Mouse (Mus musculus): ENCODE measurements around the gene Pnldc1. TPM values are rescaled to one million over a fixed set of nuclear protein-coding genes. Genes with fewer than 3 reads are reported as not detected.
A peak's percentile ranks its signal among the peaks of the same experiment; 100 is the strongest.

Pnldc1 gene
- total and polyA plus RNA-seq, 2 experiments from 2014 or later = 0.94 to 1.8 TPM

- H3K36me3 ChIP-seq (ENCODE audit: insufficient read depth, low read length) = peaks cover 4% of the 10 kb centered on the region; the same call in 1 of the 2 replicates
- no peak overlapping the region for H3K9ac ChIP-seq (replicated peaks; ENCODE audit: low read length)
- 82% methylated on average over 5 of the region's 5 CpGs for WGBS
- H3K27me3 ChIP-seq (ENCODE audit: insufficient read depth, low read length) = no peaks in the 10 kb centered on the region
- ATAC-seq = peak; percentile 75
- no peak overlapping the region for H3K4me3 ChIP-seq (ENCODE audit: low read length)
- H3K4me1 ChIP-seq (ENCODE audit: insufficient read depth, low read length) = no peaks in the 10 kb centered on the region
- no peak for TF ChIP-seq CTCF (IDR thresholded peaks at IDR 0.05; ENCODE audit: low read depth)
- no peak for DNase-seq (ENCODE audit: low spot score)
- no peak overlapping the region; the same call in 1 of the 2 replicates for H3K27ac ChIP-seq
- H3K9me3 ChIP-seq (ENCODE audit: low read length) = no peaks in the 10 kb centered on the region
- no peak overlapping the region for H3K4me2 ChIP-seq (ENCODE audit: low read depth, low read length)
Measured at GRCm38 (mm10) chr17:12897674-12898073, 12.4 kb downstream of the Pnldc1 start.

GRCm38 (mm10) chr17:12892033-12892432 is 18.0 kb downstream of the Pnldc1 start:
- H3K9ac ChIP-seq (replicated peaks; ENCODE audit: low read length) = no peak overlapping the region
- no peaks in the 10 kb centered on the region for H3K27me3 ChIP-seq (ENCODE audit: insufficient read depth, low read length)
- H3K27ac ChIP-seq = no peak overlapping the region
- ATAC-seq = no peak
- WGBS = 94% methylated on average over 9 of the region's 9 CpGs
- H3K9me3 ChIP-seq (ENCODE audit: low read length) = no peaks in the 10 kb centered on the region
- no peak for TF ChIP-seq CTCF (IDR thresholded peaks at IDR 0.05; ENCODE audit: low read depth)
- no peaks in the 10 kb centered on the region for H3K4me1 ChIP-seq (ENCODE audit: insufficient read depth, low read length)
- no peak overlapping the region for H3K4me2 ChIP-seq (ENCODE audit: low read depth, low read length)
- no peak for DNase-seq (ENCODE audit: low spot score)
- H3K4me3 ChIP-seq (ENCODE audit: low read length) = no peak overlapping the region
- H3K36me3 ChIP-seq (ENCODE audit: insufficient read depth, low read length) = no peaks in the 10 kb centered on the region; the same call in 1 of the 2 replicates

- DNase-seq (ENCODE audit: low spot score) (no peak), ATAC-seq (no peak)
- Histone ChIP-seq H3K4me3 (ENCODE audit: low read length) (no peak overlapping the region), H3K4me1 (ENCODE audit: insufficient read depth, low read length) (no peaks in the 10 kb centered on the region), H3K27me3 (ENCODE audit: insufficient read depth, low read length) (no peaks in the 10 kb centered on the region), H3K9me3 (ENCODE audit: low read length) (no peaks in the 10 kb centered on the region), H3K36me3 (ENCODE audit: insufficient read depth, low read length) (no peaks in the 10 kb centered on the region; the same call in 1 of the 2 replicates), H3K9ac (replicated peaks; ENCODE audit: low read length) (no peak overlapping the region), H3K27ac (no peak overlapping the region), H3K4me2 (ENCODE audit: low read depth, low read length) (no peak overlapping the region)
- WGBS = 66% methylated on average over 4 of the region's 4 CpGs
- no peak for TF ChIP-seq CTCF (IDR thresholded peaks at IDR 0.05; ENCODE audit: low read depth)
Measured at GRCm38 (mm10) chr17:12891054-12891453, 19.0 kb downstream of the Pnldc1 start.

GRCm38 (mm10) chr17:12887021-12887775 is 22.8 kb downstream of the Pnldc1 start:
- 60% methylated on average over 15 of the region's 15 CpGs for WGBS
- ATAC-seq = no peak
- DNase-seq (ENCODE audit: low spot score) = peak; percentile 44
- H3K27ac ChIP-seq = no peak overlapping the region
- no peaks in the 10 kb centered on the region for H3K4me1 ChIP-seq (ENCODE audit: insufficient read depth, low read length)
- no peaks in the 10 kb centered on the region for H3K27me3 ChIP-seq (ENCODE audit: insufficient read depth, low read length)
- no peak overlapping the region for H3K4me3 ChIP-seq (ENCODE audit: low read length)
- TF ChIP-seq CTCF (IDR thresholded peaks at IDR 0.05; ENCODE audit: low read depth) = no peak
- no peak overlapping the region for H3K4me2 ChIP-seq (ENCODE audit: low read depth, low read length)
- H3K9me3 ChIP-seq (ENCODE audit: low read length) = no peaks in the 10 kb centered on the region
- no peaks in the 10 kb centered on the region for H3K36me3 ChIP-seq (ENCODE audit: insufficient read depth, low read length)
- no peak overlapping the region for H3K9ac ChIP-seq (replicated peaks; ENCODE audit: low read length)

GRCm38 (mm10) chr17:12886620-12887019 is 23.4 kb downstream of the Pnldc1 start:
- Histone ChIP-seq H3K4me1 (ENCODE audit: insufficient read depth, low read length) (no peaks in the 10 kb centered on the region), H3K4me2 (ENCODE audit: low read depth, low read length) (no peak overlapping the region), H3K4me3 (ENCODE audit: low read length) (no peak overlapping the region), H3K27ac (no peak overlapping the region), H3K9ac (replicated peaks; ENCODE audit: low read length) (no peak overlapping the region), H3K27me3 (ENCODE audit: insufficient read depth, low read length) (no peaks in the 10 kb centered on the region), H3K9me3 (ENCODE audit: low read length) (no peaks in the 10 kb centered on the region), H3K36me3 (ENCODE audit: insufficient read depth, low read length) (no peaks in the 10 kb centered on the region)
- DNase-seq (ENCODE audit: low spot score) (no peak), ATAC-seq (no peak)
- WGBS = 45% methylated on average over 6 of the region's 6 CpGs
- no peak for TF ChIP-seq CTCF (IDR thresholded peaks at IDR 0.05; ENCODE audit: low read depth)

- no peak overlapping the region for H3K4me3 ChIP-seq (ENCODE audit: low read length)
- WGBS = 75% methylated on average over 1 of the region's 1 CpGs
- ATAC-seq (no peak), DNase-seq (ENCODE audit: low spot score) (no peak)
- H3K9ac ChIP-seq (replicated peaks; ENCODE audit: low read length) = no peak overlapping the region
- H3K9me3 ChIP-seq (ENCODE audit: low read length) = no peaks in the 10 kb centered on the region
- no peak overlapping the region for H3K27ac ChIP-seq
- H3K27me3 ChIP-seq (ENCODE audit: insufficient read depth, low read length) = no peaks in the 10 kb centered on the region
- no peak for TF ChIP-seq CTCF (IDR thresholded peaks at IDR 0.05; ENCODE audit: low read depth)
- H3K36me3 ChIP-seq (ENCODE audit: insufficient read depth, low read length) = no peaks in the 10 kb centered on the region
- H3K4me1 ChIP-seq (ENCODE audit: insufficient read depth, low read length) = no peaks in the 10 kb centered on the region
- no peak overlapping the region for H3K4me2 ChIP-seq (ENCODE audit: low read depth, low read length)
Measured at GRCm38 (mm10) chr17:12881216-12881615, 28.8 kb downstream of the Pnldc1 start.

GRCm38 (mm10) chr17:12880178-12880577 is 29.9 kb downstream of the Pnldc1 start:
- DNase-seq (ENCODE audit: low spot score) (peak; percentile 93), ATAC-seq (peak; percentile 85)
- Histone ChIP-seq H3K4me1 (ENCODE audit: insufficient read depth, low read length) (no peaks in the 10 kb centered on the region), H3K36me3 (ENCODE audit: insufficient read depth, low read length) (no peaks in the 10 kb centered on the region), H3K9ac (replicated peaks; ENCODE audit: low read length) (no peak overlapping the region; the same call in 1 of the 2 replicates), H3K9me3 (ENCODE audit: low read length) (no peaks in the 10 kb centered on the region), H3K27ac (no peak overlapping the region), H3K4me2 (ENCODE audit: low read depth, low read length) (peak overlapping the region; percentile 49), H3K4me3 (ENCODE audit: low read length) (peak overlapping the region; percentile 16; the same call in 1 of the 2 replicates), H3K27me3 (ENCODE audit: insufficient read depth, low read length) (no peaks in the 10 kb centered on the region)
- peak; percentile 85 for TF ChIP-seq CTCF (IDR thresholded peaks at IDR 0.05; ENCODE audit: low read depth)
- 4% methylated on average over 14 of the region's 14 CpGs for WGBS
